Mouse (Mus musculus) liver, adult 2 months (tissue): ENCODE data around the gene Zfp3.

ENCODE experiments used
- CTCF ChIP-seq: fragments of 200-500 bp; IDR thresholded peaks from 2 replicates; pipeline ENCODE4 v1.5.1; 2011; ENCODE audit warnings: low read depth, low read length, control low read depth
- POLR2A ChIP-seq: fragments of 200-500 bp; IDR thresholded peaks from 2 replicates; pipeline ENCODE4 v1.6.1; 2011; ENCODE audit warnings: low read length, control low read depth; ENCODE audit not compliant: insufficient read depth; ENCODE audit errors: extremely low read depth

GRCm38 (mm10) chr11:70754476-70754875 is 9.5 kb upstream of the Zfp3 start:
- no peak for TF ChIP-seq POLR2A
- no peak for TF ChIP-seq CTCF
